Mouse (Mus musculus) retina, adult 2 months (tissue): Measurements from ENCODE around the gene Mkrn1.
"Not testable (repeated sequence)": the region's sequence is repeated elsewhere in the genome, so short reads cannot be mapped to it uniquely, and the experiment has no call there.

ENCODE experiments used
- DNase-seq: peaks from one replicate; pipeline ENCODE4 v3.0.0-alpha.2; 2012; ENCODE audit warnings: low read depth, low spot score

The Mkrn1 gene

DNA sequence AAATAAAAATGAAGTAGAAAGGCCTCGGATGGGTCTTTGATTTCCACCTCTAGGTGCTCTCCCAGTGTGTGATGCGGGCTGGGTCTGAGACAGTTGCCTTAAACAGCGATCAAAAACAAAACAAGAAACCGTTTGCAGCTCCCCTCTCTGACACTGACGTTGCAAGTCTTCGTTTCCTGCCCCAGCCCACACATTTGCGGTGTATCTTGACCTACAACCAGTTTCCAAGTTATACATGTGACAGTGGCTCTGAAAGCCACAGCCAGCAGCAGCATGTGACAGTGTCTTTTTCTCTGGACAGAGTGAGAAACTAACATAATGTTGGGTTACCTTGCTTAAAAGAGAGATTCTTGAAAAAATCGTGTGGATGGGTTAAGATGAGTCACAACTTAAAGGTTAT is 40.5 kb downstream of the Mkrn1 start:
- no peak for DNase-seq

DNA sequence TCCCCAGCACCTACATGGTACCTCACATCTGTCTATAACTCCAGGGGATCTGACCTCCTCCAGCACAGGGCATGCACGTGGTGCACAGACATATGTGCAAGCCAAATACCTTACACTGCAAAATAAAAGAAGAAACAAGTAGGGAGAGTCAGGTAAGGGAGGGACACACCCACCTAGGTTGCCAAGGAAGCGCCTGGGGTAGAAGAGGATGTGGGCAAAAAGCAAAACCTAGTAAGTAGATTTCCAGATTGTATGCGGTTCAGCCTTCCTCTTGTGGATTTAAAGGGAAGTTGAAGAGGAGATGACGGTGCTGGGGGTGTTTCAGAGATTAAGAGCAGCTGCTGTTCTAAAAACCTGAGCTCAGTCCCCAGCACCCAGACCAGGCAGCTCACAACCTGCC is 41.0 kb downstream of the Mkrn1 start:
- no peak for DNase-seq

GRCm38 (mm10) chr6:39378161-39378835 is 42.0 kb downstream of the Mkrn1 start:
- not testable (repeated sequence) for DNase-seq

- peak; percentile 67 for DNase-seq
Observed at GRCm38 (mm10) chr6:39377311-39377827, 42.9 kb downstream of the Mkrn1 start, which contains the start of gene Slc37a3. Gene Slc37a3 (minus strand): TSS chr6:39377675.

DNA sequence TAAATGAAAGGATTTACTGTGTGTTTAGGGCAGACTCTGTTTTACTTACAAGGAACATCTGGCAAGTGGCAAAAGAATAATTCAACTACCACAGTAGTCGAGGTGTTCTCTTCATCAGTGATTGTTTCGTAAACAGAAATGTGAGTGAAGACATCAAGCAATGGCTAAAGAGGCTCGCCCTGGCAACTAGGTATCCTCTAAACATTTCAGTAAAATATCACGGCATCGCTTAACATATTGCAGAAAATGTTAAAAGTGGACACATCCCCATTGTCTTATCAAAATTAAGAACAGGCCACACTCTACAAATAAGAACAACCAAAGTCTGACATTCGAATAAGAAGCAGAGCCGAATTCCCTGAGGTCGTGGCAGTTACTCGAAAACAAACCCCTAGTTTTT is 43.5 kb downstream of the Mkrn1 start:
- no peak for DNase-seq

DNA sequence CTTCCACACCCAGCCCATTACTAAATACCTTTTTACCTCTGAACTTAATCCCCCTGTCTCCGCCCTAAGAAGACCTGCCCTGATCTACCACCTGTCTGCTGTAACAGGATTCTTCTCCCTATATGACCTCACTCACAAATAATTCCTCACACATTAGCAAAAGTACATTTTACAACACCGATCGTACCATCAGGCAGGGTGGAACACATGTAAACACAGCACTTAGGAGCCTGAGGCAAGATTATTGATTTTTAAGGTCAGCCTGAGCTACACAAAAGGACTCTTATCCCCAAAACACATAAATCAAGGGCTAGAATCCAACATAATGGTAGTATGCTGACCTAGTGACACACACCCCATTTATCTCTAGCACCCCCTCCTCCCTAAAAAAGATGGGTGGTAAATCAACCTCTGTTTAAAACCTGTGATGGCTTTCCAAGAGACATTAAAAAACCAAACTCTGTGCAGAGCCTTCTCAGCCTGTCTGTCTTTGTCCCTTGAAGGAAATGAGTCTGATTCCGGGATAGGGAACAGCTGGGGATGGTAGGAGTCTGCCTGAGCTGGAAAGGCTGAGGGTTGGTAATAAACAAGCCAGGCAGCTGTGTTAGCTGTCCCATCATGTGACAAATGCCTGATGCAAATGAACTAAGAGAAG is 46.8 kb downstream of the Mkrn1 start:
- no peak for DNase-seq

- DNase-seq, result no peak
Observed at GRCm38 (mm10) chr6:39372727-39373126, 47.5 kb downstream of the Mkrn1 start.

- no peak for DNase-seq
Observed at GRCm38 (mm10) chr6:39372042-39372441, 48.2 kb downstream of the Mkrn1 start.

DNA sequence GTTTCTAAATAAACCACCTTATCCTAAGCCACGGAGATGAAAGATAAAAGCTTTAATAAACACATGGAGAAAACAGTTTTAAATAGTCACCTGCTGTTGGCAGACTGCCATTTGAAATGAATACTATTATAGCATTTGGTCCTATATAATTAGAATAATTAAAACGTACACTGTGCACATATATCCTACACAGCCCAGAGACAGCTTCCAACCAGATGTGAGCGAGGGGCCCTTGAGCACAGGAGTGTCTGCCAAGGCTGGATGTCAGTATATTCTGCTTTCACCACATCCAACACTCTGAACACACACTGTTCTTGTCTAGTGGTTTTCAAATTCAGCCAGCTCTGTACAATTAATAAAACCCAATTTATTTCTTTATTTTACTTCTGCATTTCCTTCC is 50.6 kb downstream of the Mkrn1 start:
- no peak for DNase-seq

- DNase-seq, result no peak
Observed at GRCm38 (mm10) chr6:39362684-39363083, 57.6 kb downstream of the Mkrn1 start.

DNA sequence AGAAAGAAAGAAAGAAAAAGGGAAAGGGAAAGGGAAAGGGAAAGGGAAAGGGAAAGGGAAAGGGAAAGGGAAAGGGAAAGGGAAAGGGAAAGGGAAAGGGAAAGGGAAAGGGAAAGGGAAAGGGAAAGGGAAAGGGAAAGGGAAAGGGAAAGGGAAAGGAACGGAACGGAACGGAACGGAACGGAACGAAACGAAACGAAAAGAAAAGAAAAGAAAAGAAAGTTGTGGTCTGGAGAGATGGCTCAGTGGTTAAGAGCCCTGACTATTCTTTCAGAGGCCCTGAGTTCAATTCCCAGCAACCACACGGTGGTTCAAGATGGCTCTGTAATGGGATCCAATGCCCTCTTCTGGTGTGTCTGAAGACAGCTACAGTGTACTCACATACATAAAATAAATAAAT is 61.1 kb downstream of the Mkrn1 start:
- not testable (repeated sequence) for DNase-seq

DNA sequence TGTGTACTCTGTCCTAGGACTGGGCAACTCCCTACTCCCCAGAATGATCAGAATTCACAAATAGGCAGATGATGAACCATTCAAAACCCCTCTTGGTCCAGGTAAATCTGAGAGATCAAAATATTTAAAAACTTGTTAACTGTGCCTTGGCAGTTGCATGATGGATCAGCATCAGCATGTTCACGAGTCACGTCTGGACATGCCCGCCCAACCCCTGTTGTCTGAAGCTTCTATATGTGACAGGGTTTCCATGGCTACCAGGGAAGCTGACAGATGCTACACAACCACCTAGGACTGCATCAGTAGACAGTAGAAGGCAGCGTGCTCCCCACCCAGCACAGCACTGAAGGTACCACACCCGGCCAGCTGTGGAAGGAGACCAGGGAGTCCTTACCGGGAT is 71.3 kb downstream of the Mkrn1 start:
- no peak for DNase-seq

GRCm38 (mm10) chr6:39347880-39348814 is 72.1 kb downstream of the Mkrn1 start:
- no peak for DNase-seq
